Comparison of ENCODE assay signal across 17 mouse cellular contexts in the genomic region with DNA sequence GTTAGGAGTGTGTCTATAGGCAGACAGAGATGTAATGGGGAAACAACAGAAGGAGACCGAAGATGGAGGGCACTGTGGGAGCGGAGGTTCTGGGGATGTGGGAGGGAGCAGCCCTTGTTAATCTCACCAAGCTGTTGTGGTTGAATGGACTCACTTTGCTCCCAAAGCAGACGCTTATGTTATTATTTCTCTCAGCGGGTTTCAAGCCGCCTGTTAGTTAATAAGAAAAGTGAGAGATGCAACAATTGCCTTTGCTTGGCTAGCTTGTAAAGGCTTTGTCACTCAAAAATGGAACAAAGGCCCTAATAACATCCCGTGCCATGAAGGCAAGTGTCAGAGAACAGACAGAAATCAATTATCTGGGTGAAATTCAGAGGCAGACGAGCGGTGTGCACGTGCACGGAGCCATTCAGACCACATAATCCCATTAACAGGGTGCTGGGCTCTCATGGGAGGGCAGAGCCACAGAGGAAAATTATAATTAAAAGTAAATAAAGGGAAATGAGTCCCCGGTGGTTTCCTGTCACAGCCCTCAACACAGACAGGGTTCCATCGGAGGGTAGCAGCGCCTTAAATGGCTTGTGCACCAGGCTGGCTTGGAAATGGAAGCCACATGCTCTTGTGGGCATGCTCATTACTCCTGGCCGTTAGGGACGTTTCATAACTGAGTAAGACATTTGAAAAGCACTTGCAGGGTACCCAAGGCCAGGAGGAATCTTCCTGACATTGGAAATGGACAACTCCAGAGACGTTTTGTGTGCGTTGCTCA.
DNase-seq lines count a peak whose midpoint lies in the region; ATAC-seq lines count a peak whose summit lies in the region.
"Had no signal": no experiment of that assay in that cellular context is flagged by ENCODE, and none has a peak within 500 bp of the region (broad histone marks: within the 10 kb centered on the region; RNA-seq: fewer than 3 reads in every experiment).

No protein-coding gene starts in this region.

- DNase-seq in neural tube, embryonic 10.5 days (ENCODE audit: extremely low spot score, low spot score) = no peak
- DNase-seq in retina, postnatal 7 days (ENCODE audit: low read depth, low spot score) = peak; percentile 25
- no peak for DNase-seq in urinary bladder, postnatal 14 days (ENCODE audit: low spot score)
- DNase-seq in urinary bladder, postnatal 25 days (ENCODE audit: low spot score) = no peak
- DNase-seq in lung, adult 18-20 months = no peak
- DNase-seq: B cell, adult 2 months; cerebellum, adult 11 months; gastrocnemius, postnatal 25 days; heart, postnatal 4 days; kidney, adult 11 months; liver, embryonic 13.5 days had no signal

- 50% methylated on average over 17 of the region's 17 CpGs for WGBS in neural tube, embryonic 13.5 days
- 38% methylated on average over 17 of the region's 17 CpGs for WGBS in hindbrain, embryonic 13.5 days
- WGBS in midbrain, embryonic 13.5 days = 18% methylated on average over 17 of the region's 17 CpGs

- no peak overlapping the region for H3K9ac ChIP-seq in neural tube, embryonic 13.5 days
- no peak overlapping the region for H3K9ac ChIP-seq in hindbrain, embryonic 13.5 days
- no peak overlapping the region for H3K9ac ChIP-seq in midbrain, embryonic 13.5 days (replicated peaks)
- H3K9ac ChIP-seq: liver, embryonic 13.5 days had no signal

- peak overlapping the region; percentile 40 for H3K27ac ChIP-seq in neural tube, embryonic 13.5 days (replicated peaks)
- H3K27ac ChIP-seq in hindbrain, embryonic 13.5 days = peak overlapping the region; percentile 69
- peak overlapping the region; percentile 47; the same call in 1 of the 2 replicates for H3K27ac ChIP-seq in midbrain, embryonic 13.5 days
- H3K27ac ChIP-seq: limb, embryonic 10.5 days; liver, embryonic 13.5 days had no signal

- H3K4me3 ChIP-seq in neural tube, embryonic 13.5 days = no peak overlapping the region
- no peak overlapping the region for H3K4me3 ChIP-seq in hindbrain, embryonic 13.5 days
- 0 out of 2 replicates have a peak overlapping the region, but pooled peaks have one; percentile 1 for H3K4me3 ChIP-seq in midbrain, embryonic 13.5 days (replicated peaks)
- H3K4me3 ChIP-seq: limb, embryonic 10.5 days; liver, embryonic 13.5 days had no signal

- no peaks in the 10 kb centered on the region for H3K27me3 ChIP-seq in neural tube, embryonic 13.5 days
- H3K27me3 ChIP-seq in hindbrain, embryonic 13.5 days = no peaks in the 10 kb centered on the region
- peaks cover 41% of the 10 kb centered on the region for H3K27me3 ChIP-seq in midbrain, embryonic 13.5 days
- H3K27me3 ChIP-seq: liver, embryonic 13.5 days had no signal

- H3K36me3 ChIP-seq in neural tube, embryonic 13.5 days = no peaks in the 10 kb centered on the region
- H3K36me3 ChIP-seq in hindbrain, embryonic 13.5 days = no peaks in the 10 kb centered on the region
- no peaks in the 10 kb centered on the region for H3K36me3 ChIP-seq in midbrain, embryonic 13.5 days
- H3K36me3 ChIP-seq: limb, embryonic 10.5 days; liver, embryonic 13.5 days had no signal

- peak; percentile 23; the same call in 1 of the 2 replicates for ATAC-seq in neural tube, embryonic 13.5 days (ENCODE audit: low read depth)
- ATAC-seq in hindbrain, embryonic 13.5 days (ENCODE audit: low FRiP score) = peak; percentile 52
- ATAC-seq in midbrain, embryonic 13.5 days = peak; percentile 90
- ATAC-seq: lung, postnatal 0 days had no signal

- 0 out of 2 replicates have a peak overlapping the region, but pooled peaks have one; percentile 7 for H3K4me2 ChIP-seq in neural tube, embryonic 13.5 days
- no peak overlapping the region for H3K4me2 ChIP-seq in hindbrain, embryonic 13.5 days
- H3K4me2 ChIP-seq in midbrain, embryonic 13.5 days (replicated peaks) = peak overlapping the region; percentile 16
- H3K4me2 ChIP-seq: heart, embryonic 11.5 days; liver, embryonic 13.5 days had no signal

- peaks cover 20% of the 10 kb centered on the region for H3K4me1 ChIP-seq in neural tube, embryonic 13.5 days (replicated peaks)
- H3K4me1 ChIP-seq in hindbrain, embryonic 13.5 days (replicated peaks) = peaks cover 24% of the 10 kb centered on the region
- peaks cover 25% of the 10 kb centered on the region for H3K4me1 ChIP-seq in midbrain, embryonic 13.5 days (replicated peaks)
- H3K4me1 ChIP-seq: liver, embryonic 13.5 days had no signal

- H3K9me3 ChIP-seq in neural tube, embryonic 13.5 days = no peaks in the 10 kb centered on the region
- H3K9me3 ChIP-seq in hindbrain, embryonic 13.5 days = no peaks in the 10 kb centered on the region
- no peaks in the 10 kb centered on the region for H3K9me3 ChIP-seq in midbrain, embryonic 13.5 days
- H3K9me3 ChIP-seq: limb, embryonic 10.5 days had no signal

Comparison
In these comparisons a context has a peak if more than half of its experiments do, and no peak if none do; other contexts are left out.
1. ATAC-seq: peak in every context shown above with its lines; median percentile 90 in midbrain, embryonic 13.5 days; 52 in hindbrain, embryonic 13.5 days; 23 in neural tube, embryonic 13.5 days.